ENCODE assay signal across 31 mouse cellular contexts in genomic region chr9:36681424-36681823, GRCm38 (mm10). TPM values are rescaled to one million over a fixed set of nuclear protein-coding genes. Genes with fewer than 3 reads are reported as not detected.
DNase-seq lines count a peak whose midpoint lies in the region; ATAC-seq lines count a peak whose summit lies in the region.
"Had no signal": no experiment of that assay in that cellular context is flagged by ENCODE, and none has a peak within 500 bp of the region (broad histone marks: within the 10 kb centered on the region; RNA-seq: fewer than 3 reads in every experiment).

No protein-coding gene starts in this region.

- no peak overlapping the region for H3K27ac ChIP-seq in forebrain, embryonic 14.5 days (ENCODE audit: low read depth, low read length)
- H3K27ac ChIP-seq in forebrain, embryonic 10.5 days = no peak overlapping the region
- no peak overlapping the region for H3K27ac ChIP-seq in kidney, embryonic 15.5 days
- H3K27ac ChIP-seq: forebrain, embryonic 12.5 days; gastrocnemius, adult 2 months; heart, embryonic 10.5 days; hindbrain, embryonic 10.5 days; limb, embryonic 13.5 days; liver, embryonic 14.5 days; lung, embryonic 15.5 days; midbrain, embryonic 13.5 days had no signal

- 59% methylated on average over 2 of the region's 2 CpGs for WGBS in forebrain, embryonic 14.5 days
- WGBS in forebrain, embryonic 10.5 days = 85% methylated on average over 2 of the region's 2 CpGs
- WGBS in kidney, embryonic 15.5 days = 46% methylated on average over 2 of the region's 2 CpGs

- DNase-seq in forebrain, embryonic 14.5 days (ENCODE audit: low spot score) = peak; percentile 35
- DNase-seq in forebrain, embryonic 10.5 days (ENCODE audit: extremely low spot score, low spot score) = no peak
- peak; percentile 69 for DNase-seq in urinary bladder, postnatal 14 days (ENCODE audit: low spot score)
- no peak for DNase-seq in urinary bladder, postnatal 25 days (ENCODE audit: low spot score)
- peak; percentile 67 for DNase-seq in fat pad, adult 2 months (ENCODE audit: extremely low read depth, low read depth, low spot score)
- DNase-seq in testis, postnatal 14 days (ENCODE audit: low spot score) = peak; percentile 56
- DNase-seq in heart, postnatal 4 days = no peak
- DNase-seq: adrenal gland, postnatal 14 days; cerebellum, adult 8-10 months; gastrocnemius, adult 2 months; kidney, postnatal 36 days; right cerebral cortex, postnatal 14 days; thymus, adult 2 months had no signal

- H3K36me3 ChIP-seq in forebrain, embryonic 14.5 days (ENCODE audit: control insufficient read depth, insufficient read depth, low read length) = no peaks in the 10 kb centered on the region
- H3K36me3 ChIP-seq in forebrain, embryonic 10.5 days (replicated peaks) = no peaks in the 10 kb centered on the region
- H3K36me3 ChIP-seq in kidney, embryonic 15.5 days = no peaks in the 10 kb centered on the region
- H3K36me3 ChIP-seq: forebrain, embryonic 12.5 days; heart, embryonic 10.5 days; hindbrain, embryonic 10.5 days; limb, embryonic 13.5 days; lung, embryonic 15.5 days; midbrain, embryonic 13.5 days had no signal

- H3K27me3 ChIP-seq in forebrain, embryonic 14.5 days (replicated peaks; ENCODE audit: control insufficient read depth, insufficient read depth, low read length) = no peaks in the 10 kb centered on the region
- no peaks in the 10 kb centered on the region for H3K27me3 ChIP-seq in forebrain, embryonic 10.5 days (ENCODE audit: poor library complexity, severe bottlenecking)
- no peaks in the 10 kb centered on the region for H3K27me3 ChIP-seq in kidney, embryonic 15.5 days
- H3K27me3 ChIP-seq: forebrain, embryonic 12.5 days; limb, embryonic 13.5 days; lung, embryonic 15.5 days; megakaryocyte, embryonic 14.5 days; midbrain, embryonic 13.5 days had no signal

- no peak overlapping the region for H3K4me2 ChIP-seq in forebrain, embryonic 14.5 days (ENCODE audit: low read length)
- H3K4me2 ChIP-seq in kidney, embryonic 15.5 days = no peak overlapping the region
- H3K4me2 ChIP-seq: forebrain, embryonic 12.5 days; limb, embryonic 13.5 days; lung, embryonic 15.5 days; midbrain, embryonic 13.5 days had no signal

- H3K9ac ChIP-seq in forebrain, embryonic 14.5 days (ENCODE audit: low read length) = no peak overlapping the region
- no peak overlapping the region for H3K9ac ChIP-seq in kidney, embryonic 15.5 days
- H3K9ac ChIP-seq: forebrain, embryonic 12.5 days; limb, embryonic 13.5 days; liver, embryonic 14.5 days; lung, embryonic 15.5 days; midbrain, embryonic 13.5 days had no signal

- no peaks in the 10 kb centered on the region for H3K9me3 ChIP-seq in forebrain, embryonic 14.5 days (replicated peaks; ENCODE audit: control insufficient read depth, low read length)
- no peaks in the 10 kb centered on the region for H3K9me3 ChIP-seq in forebrain, embryonic 10.5 days
- H3K9me3 ChIP-seq in kidney, embryonic 15.5 days (replicated peaks) = no peaks in the 10 kb centered on the region
- H3K9me3 ChIP-seq: forebrain, embryonic 12.5 days; heart, embryonic 10.5 days; hindbrain, embryonic 10.5 days; limb, embryonic 13.5 days; lung, embryonic 15.5 days; megakaryocyte, embryonic 14.5 days; midbrain, embryonic 13.5 days had no signal

- H3K4me1 ChIP-seq in forebrain, embryonic 14.5 days (ENCODE audit: control insufficient read depth, insufficient read depth, low read length) = no peaks in the 10 kb centered on the region
- H3K4me1 ChIP-seq in forebrain, embryonic 10.5 days = no peaks in the 10 kb centered on the region
- H3K4me1 ChIP-seq in kidney, embryonic 15.5 days = no peaks in the 10 kb centered on the region
- H3K4me1 ChIP-seq: forebrain, embryonic 12.5 days; heart, embryonic 10.5 days; hindbrain, embryonic 10.5 days; limb, embryonic 13.5 days; lung, embryonic 15.5 days; megakaryocyte, embryonic 14.5 days; midbrain, embryonic 13.5 days had no signal

- no peak for ATAC-seq in forebrain, embryonic 14.5 days
- ATAC-seq in kidney, embryonic 15.5 days (replicated peaks; ENCODE audit: low FRiP score) = no peak
- ATAC-seq: CD4-positive, CD25-positive, alpha-beta regulatory T cell, adult 4 months; intestine, postnatal 0 days; midbrain, embryonic 13.5 days had no signal

- no peak overlapping the region for H3K4me3 ChIP-seq in forebrain, embryonic 14.5 days (ENCODE audit: low read depth, low read length)
- H3K4me3 ChIP-seq in forebrain, embryonic 10.5 days = no peak overlapping the region
- no peak overlapping the region for H3K4me3 ChIP-seq in kidney, embryonic 15.5 days (replicated peaks)
- H3K4me3 ChIP-seq: forebrain, embryonic 12.5 days; gastrocnemius, adult 2 months; heart, embryonic 10.5 days; hindbrain, embryonic 10.5 days; limb, embryonic 13.5 days; lung, embryonic 15.5 days; megakaryocyte, embryonic 14.5 days; midbrain, embryonic 13.5 days had no signal

RNA-seq across cellular contexts. Expression of gene Acrv1, which starts 11.6 kb away (rescaled TPM):
- polyA plus RNA-seq in forebrain, embryonic 14.5 days (2014; fragmentation: Nextera tagmentation; extraction: Ambion mirVana) = not detected in 2 replicates
- polyA plus RNA-seq in forebrain, embryonic 10.5 days (2016; fragmentation: Nextera tagmentation; extraction: Ambion mirVana) = not detected in 2 replicates
- polyA plus RNA-seq in kidney, embryonic 15.5 days (2015; fragmentation: Nextera tagmentation; extraction: Ambion mirVana) = not detected in 2 replicates
- not detected for total RNA-seq in heart, postnatal 4 days (2021)
- total RNA-seq: adrenal gland, postnatal 14 days; gastrocnemius, adult 2 months; gastrocnemius, postnatal 4 days; layer of hippocampus, adult 8-10 months; left cerebral cortex, postnatal 14 days; monocyte, adult 5-6 weeks; neutrophil, adult 5-6 weeks had no signal
- polyA plus RNA-seq: CD4-positive, CD25-positive, alpha-beta regulatory T cell, adult 4 months; forebrain, embryonic 12.5 days; heart, embryonic 10.5 days; heart, postnatal 0 days; hindbrain, embryonic 10.5 days; intestine, postnatal 0 days; kidney, embryonic 14.5 days; limb, embryonic 13.5 days; liver, embryonic 14.5 days; midbrain, embryonic 13.5 days had no signal

RNA-seq across cellular contexts. Expression of gene A630095E13Rik, which starts 38.2 kb away (rescaled TPM):
- polyA plus RNA-seq in forebrain, embryonic 14.5 days (2014; fragmentation: Nextera tagmentation; extraction: Ambion mirVana) = not detected in 2 replicates
- not detected in 2 replicates for polyA plus RNA-seq in forebrain, embryonic 10.5 days (2016; fragmentation: Nextera tagmentation; extraction: Ambion mirVana)
- not detected in 2 replicates for polyA plus RNA-seq in kidney, embryonic 15.5 days (2015; fragmentation: Nextera tagmentation; extraction: Ambion mirVana)
- total RNA-seq in heart, postnatal 4 days (2021) = not detected
- total RNA-seq: adrenal gland, postnatal 14 days; gastrocnemius, adult 2 months; gastrocnemius, postnatal 4 days; layer of hippocampus, adult 8-10 months; left cerebral cortex, postnatal 14 days; monocyte, adult 5-6 weeks; neutrophil, adult 5-6 weeks had no signal
- polyA plus RNA-seq: CD4-positive, CD25-positive, alpha-beta regulatory T cell, adult 4 months; forebrain, embryonic 12.5 days; heart, embryonic 10.5 days; heart, postnatal 0 days; hindbrain, embryonic 10.5 days; intestine, postnatal 0 days; kidney, embryonic 14.5 days; limb, embryonic 13.5 days; liver, embryonic 14.5 days; lung, embryonic 15.5 days; midbrain, embryonic 13.5 days had no signal

RNA-seq across cellular contexts. Expression of gene Chek1, which starts 45.4 kb away (rescaled TPM):
- polyA plus RNA-seq in forebrain, embryonic 14.5 days (2014; fragmentation: Nextera tagmentation; extraction: Ambion mirVana) = 24.8 and 25.3 TPM in 2 replicates
- polyA plus RNA-seq in forebrain, embryonic 10.5 days (2016; fragmentation: Nextera tagmentation; extraction: Ambion mirVana) = 65.2 and 65.6 TPM in 2 replicates
- polyA plus RNA-seq in kidney, embryonic 15.5 days (2015; fragmentation: Nextera tagmentation; extraction: Ambion mirVana) = 37.7 and 38.1 TPM in 2 replicates
- 10 to 100 TPM; 13.6 to 16.7 TPM for total RNA-seq in heart, postnatal 4 days (2021)

Comparison
In these comparisons a context has a peak if more than half of its experiments do, and no peak if none do; other contexts are left out.
1. DNase-seq: peak in forebrain, embryonic 14.5 days (single experiment), urinary bladder, postnatal 14 days (single experiment), fat pad, adult 2 months (single experiment) and testis, postnatal 14 days (single experiment); none in forebrain, embryonic 10.5 days (single experiment), urinary bladder, postnatal 25 days (single experiment) and heart, postnatal 4 days (single experiment).